Mouse (Mus musculus): ENCODE data around the gene Vsig10l. TPM values are rescaled to one million over a fixed set of nuclear protein-coding genes. Genes with fewer than 3 reads are reported as not detected.

The Vsig10l gene
- polyA plus RNA-seq, 1 experiment from 2014 or later = 2.6 TPM

DNA sequence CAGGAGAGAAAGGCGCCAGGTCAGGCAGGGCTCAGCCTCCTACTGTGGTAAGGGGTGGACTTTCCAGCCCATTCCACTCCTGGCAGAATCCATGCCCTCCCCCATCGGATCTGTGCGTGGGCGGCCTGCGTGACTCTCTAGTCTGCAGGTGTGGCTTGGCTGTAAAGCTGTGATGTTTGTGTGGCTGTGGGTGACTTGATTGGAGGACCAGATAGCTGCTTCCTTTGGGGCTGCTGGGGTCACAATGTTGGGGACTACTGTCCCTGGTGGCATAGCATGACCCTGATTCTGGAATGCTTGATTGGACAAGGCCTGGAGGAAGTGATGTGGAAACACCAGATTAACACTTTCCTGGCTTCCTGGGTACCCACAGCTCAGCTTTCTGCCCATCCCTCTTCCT lies 25.7 kb downstream of the Vsig10l start:
- Histone ChIP-seq H3K36me3 (ENCODE audit: control insufficient read depth, insufficient read depth, low read length) (no peaks in the 10 kb centered on the region), H3K9me3 (ENCODE audit: control insufficient read depth, low read length) (no peaks in the 10 kb centered on the region), H3K27me3 (ENCODE audit: control insufficient read depth, insufficient read depth, low read length) (no peaks in the 10 kb centered on the region), H3K4me1 (replicated peaks; ENCODE audit: control insufficient read depth, insufficient read depth, low read length) (no peaks in the 10 kb centered on the region), H3K4me3 (ENCODE audit: low read depth, low read length) (no peak overlapping the region), H3K9ac (ENCODE audit: low read depth, low read length) (no peak overlapping the region), H3K27ac (ENCODE audit: low read depth, low read length) (no peak overlapping the region), H3K4me2 (replicated peaks; ENCODE audit: low read depth, low read length) (peak overlapping the region; percentile 74; the same call in 1 of the 2 replicates)
- WGBS = 56% methylated on average over 5 of the region's 5 CpGs
- DNase-seq (ENCODE audit: low spot score) (no peak), ATAC-seq (ENCODE audit: low FRiP score) (no peak)

- Histone ChIP-seq H3K27ac (ENCODE audit: low read depth, low read length) (peak within 1 kb of the TSS; percentile 74), H3K9ac (ENCODE audit: low read depth, low read length) (peak within 1 kb of the TSS; percentile 80), H3K27me3 (ENCODE audit: control insufficient read depth, insufficient read depth, low read length) (no peaks in the 10 kb centered on the region), H3K4me3 (ENCODE audit: low read depth, low read length) (peak within 1 kb of the TSS; percentile 71), H3K36me3 (ENCODE audit: control insufficient read depth, insufficient read depth, low read length) (no peaks in the 10 kb centered on the region), H3K4me2 (replicated peaks; ENCODE audit: low read depth, low read length) (peak within 1 kb of the TSS; percentile 74), H3K9me3 (ENCODE audit: control insufficient read depth, low read length) (no peaks in the 10 kb centered on the region), H3K4me1 (replicated peaks; ENCODE audit: control insufficient read depth, insufficient read depth, low read length) (no peaks in the 10 kb centered on the region)
- 1% methylated on average over 11 of the region's 41 CpGs for WGBS
- DNase-seq (ENCODE audit: low spot score) (peak; percentile 46), ATAC-seq (ENCODE audit: low FRiP score) (peak; percentile 80)
These were observed 26.7 kb downstream of the Vsig10l start, which contains the start of gene Iglon5 for GRCm38 (mm10) chr7:43489631-43490125. Gene Iglon5, minus strand, starts transcription at chr7:43490075.

- H3K27ac ChIP-seq (ENCODE audit: low read depth, low read length) = peak overlapping the region; percentile 74; the same call in 1 of the 2 replicates
- H3K27me3 ChIP-seq (ENCODE audit: control insufficient read depth, insufficient read depth, low read length) = no peaks in the 10 kb centered on the region
- 0% methylated on average over 10 of the region's 13 CpGs for WGBS
- no peaks in the 10 kb centered on the region for H3K36me3 ChIP-seq (ENCODE audit: control insufficient read depth, insufficient read depth, low read length)
- peak overlapping the region; percentile 71 for H3K4me3 ChIP-seq (ENCODE audit: low read depth, low read length)
- DNase-seq (ENCODE audit: low spot score) (peak; percentile 83), ATAC-seq (ENCODE audit: low FRiP score) (peak; percentile 92)
- H3K4me2 ChIP-seq (replicated peaks; ENCODE audit: low read depth, low read length) = peak overlapping the region; percentile 74
- H3K9ac ChIP-seq (ENCODE audit: low read depth, low read length) = peak overlapping the region; percentile 80
- H3K9me3 ChIP-seq (ENCODE audit: control insufficient read depth, low read length) = no peaks in the 10 kb centered on the region
- H3K4me1 ChIP-seq (replicated peaks; ENCODE audit: control insufficient read depth, insufficient read depth, low read length) = no peaks in the 10 kb centered on the region
These were observed 27.2 kb downstream of the Vsig10l start for GRCm38 (mm10) chr7:43490182-43490584.

- no peak overlapping the region for H3K9ac ChIP-seq (ENCODE audit: low read depth, low read length)
These were observed 27.9 kb downstream of the Vsig10l start for GRCm38 (mm10) chr7:43490861-43491260.

GRCm38 (mm10) chr7:43495343-43496021 lies 32.5 kb downstream of the Vsig10l start:
- DNase-seq (ENCODE audit: low spot score) = peak; percentile 71
- WGBS = 10% methylated on average over 21 of the region's 21 CpGs
- no peak overlapping the region for H3K4me2 ChIP-seq (replicated peaks; ENCODE audit: low read depth, low read length)
- no peaks in the 10 kb centered on the region for H3K4me1 ChIP-seq (replicated peaks; ENCODE audit: control insufficient read depth, insufficient read depth, low read length)
- H3K9me3 ChIP-seq (ENCODE audit: control insufficient read depth, low read length) = no peaks in the 10 kb centered on the region
- H3K36me3 ChIP-seq (ENCODE audit: control insufficient read depth, insufficient read depth, low read length) = no peaks in the 10 kb centered on the region
- no peak overlapping the region for H3K27ac ChIP-seq (ENCODE audit: low read depth, low read length)
- H3K9ac ChIP-seq (ENCODE audit: low read depth, low read length) = no peak overlapping the region
- ATAC-seq (ENCODE audit: low FRiP score) = peak; percentile 67; the same call in 1 of the 2 replicates
- no peak overlapping the region for H3K4me3 ChIP-seq (ENCODE audit: low read depth, low read length)
- no peaks in the 10 kb centered on the region for H3K27me3 ChIP-seq (ENCODE audit: control insufficient read depth, insufficient read depth, low read length)

More at GRCm38 (mm10) chr7:43490861-43491260, 27.9 kb downstream of the Vsig10l start:
- Histone ChIP-seq H3K4me2 (replicated peaks; ENCODE audit: low read depth, low read length) (no peak overlapping the region), H3K27me3 (ENCODE audit: control insufficient read depth, insufficient read depth, low read length) (no peaks in the 10 kb centered on the region), H3K4me1 (replicated peaks; ENCODE audit: control insufficient read depth, insufficient read depth, low read length) (no peaks in the 10 kb centered on the region), H3K36me3 (ENCODE audit: control insufficient read depth, insufficient read depth, low read length) (no peaks in the 10 kb centered on the region), H3K4me3 (ENCODE audit: low read depth, low read length) (no peak overlapping the region), H3K27ac (ENCODE audit: low read depth, low read length) (no peak overlapping the region), H3K9me3 (ENCODE audit: control insufficient read depth, low read length) (no peaks in the 10 kb centered on the region)
- DNase-seq (ENCODE audit: low spot score) (no peak), ATAC-seq (ENCODE audit: low FRiP score) (0 out of 2 replicates have a peak, but pooled peaks have one; percentile 5)
- 68% methylated on average over 9 of the region's 9 CpGs for WGBS

GRCm38 (mm10) chr7:43511707-43512478 lies 48.9 kb downstream of the Vsig10l start:
- no peaks in the 10 kb centered on the region for H3K36me3 ChIP-seq (ENCODE audit: control insufficient read depth, insufficient read depth, low read length)
- no peaks in the 10 kb centered on the region for H3K4me1 ChIP-seq (replicated peaks; ENCODE audit: control insufficient read depth, insufficient read depth, low read length)
- no peak overlapping the region for H3K9ac ChIP-seq (ENCODE audit: low read depth, low read length)
- H3K4me3 ChIP-seq (ENCODE audit: low read depth, low read length) = no peak overlapping the region
- no peak for DNase-seq (ENCODE audit: low spot score)
- no peak for ATAC-seq (ENCODE audit: low FRiP score)
- no peaks in the 10 kb centered on the region for H3K27me3 ChIP-seq (ENCODE audit: control insufficient read depth, insufficient read depth, low read length)
- H3K27ac ChIP-seq (ENCODE audit: low read depth, low read length) = no peak overlapping the region
- no peak overlapping the region for H3K4me2 ChIP-seq (replicated peaks; ENCODE audit: low read depth, low read length)
- H3K9me3 ChIP-seq (ENCODE audit: control insufficient read depth, low read length) = no peaks in the 10 kb centered on the region
- WGBS = 63% methylated on average over 4 of the region's 4 CpGs

DNA sequence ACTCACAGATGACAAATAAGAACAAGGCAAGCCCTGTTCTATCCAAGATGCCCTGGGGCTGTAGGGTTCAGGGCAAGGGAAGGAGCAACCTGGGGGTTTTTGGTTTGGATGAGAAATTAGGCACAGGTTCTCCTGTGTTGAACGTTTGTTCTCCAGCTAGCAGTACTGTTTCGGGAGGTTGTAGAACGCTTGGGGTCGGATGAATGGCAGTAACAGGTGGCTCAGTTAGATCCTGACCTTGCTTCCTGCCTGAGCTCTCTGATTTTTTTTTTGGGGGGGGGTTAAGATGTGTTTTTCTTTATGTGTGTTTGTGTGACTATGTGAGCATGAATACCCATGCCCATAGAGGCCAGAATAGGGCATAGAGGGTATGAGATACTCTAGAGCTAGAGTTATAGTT lies 49.6 kb downstream of the Vsig10l start:
- Histone ChIP-seq H3K4me3 (ENCODE audit: low read depth, low read length) (no peak overlapping the region), H3K27me3 (ENCODE audit: control insufficient read depth, insufficient read depth, low read length) (no peaks in the 10 kb centered on the region), H3K9me3 (ENCODE audit: control insufficient read depth, low read length) (no peaks in the 10 kb centered on the region), H3K27ac (ENCODE audit: low read depth, low read length) (no peak overlapping the region), H3K36me3 (ENCODE audit: control insufficient read depth, insufficient read depth, low read length) (no peaks in the 10 kb centered on the region), H3K9ac (ENCODE audit: low read depth, low read length) (no peak overlapping the region), H3K4me1 (replicated peaks; ENCODE audit: control insufficient read depth, insufficient read depth, low read length) (no peaks in the 10 kb centered on the region), H3K4me2 (replicated peaks; ENCODE audit: low read depth, low read length) (no peak overlapping the region)
- ATAC-seq (ENCODE audit: low FRiP score) = no peak
- 71% methylated on average over 4 of the region's 4 CpGs for WGBS
- no peak for DNase-seq (ENCODE audit: low spot score)

GRCm38 (mm10) chr7:43515076-43515475 lies 52.1 kb downstream of the Vsig10l start:
- no peak overlapping the region for H3K4me3 ChIP-seq (ENCODE audit: low read depth, low read length)
- no peaks in the 10 kb centered on the region for H3K4me1 ChIP-seq (replicated peaks; ENCODE audit: control insufficient read depth, insufficient read depth, low read length)
- DNase-seq (ENCODE audit: low spot score) (no peak), ATAC-seq (ENCODE audit: low FRiP score) (no peak)
- H3K27ac ChIP-seq (ENCODE audit: low read depth, low read length) = no peak overlapping the region
- H3K9ac ChIP-seq (ENCODE audit: low read depth, low read length) = no peak overlapping the region
- WGBS = 86% methylated on average over 5 of the region's 5 CpGs
- H3K27me3 ChIP-seq (ENCODE audit: control insufficient read depth, insufficient read depth, low read length) = no peaks in the 10 kb centered on the region
- H3K36me3 ChIP-seq (ENCODE audit: control insufficient read depth, insufficient read depth, low read length) = no peaks in the 10 kb centered on the region
- no peak overlapping the region for H3K4me2 ChIP-seq (replicated peaks; ENCODE audit: low read depth, low read length)
- no peaks in the 10 kb centered on the region for H3K9me3 ChIP-seq (ENCODE audit: control insufficient read depth, low read length)
